Mouse (Mus musculus) bone marrow macrophage, adult 2 months (primary cell): ENCODE data around the gene Aqp1.

ENCODE experiments used
- CTCF ChIP-seq: IDR thresholded peaks from 2 replicates; pipeline ENCODE4 v1.5.1; 2012; ENCODE audit warnings: low read depth, mild to moderate bottlenecking, low read length, moderate library complexity
- POLR2A ChIP-seq: IDR thresholded peaks from 2 replicates; pipeline ENCODE4 v1.6.1; 2012; ENCODE audit warnings: mild to moderate bottlenecking, low read depth, low read length, borderline replicate concordance

DNA sequence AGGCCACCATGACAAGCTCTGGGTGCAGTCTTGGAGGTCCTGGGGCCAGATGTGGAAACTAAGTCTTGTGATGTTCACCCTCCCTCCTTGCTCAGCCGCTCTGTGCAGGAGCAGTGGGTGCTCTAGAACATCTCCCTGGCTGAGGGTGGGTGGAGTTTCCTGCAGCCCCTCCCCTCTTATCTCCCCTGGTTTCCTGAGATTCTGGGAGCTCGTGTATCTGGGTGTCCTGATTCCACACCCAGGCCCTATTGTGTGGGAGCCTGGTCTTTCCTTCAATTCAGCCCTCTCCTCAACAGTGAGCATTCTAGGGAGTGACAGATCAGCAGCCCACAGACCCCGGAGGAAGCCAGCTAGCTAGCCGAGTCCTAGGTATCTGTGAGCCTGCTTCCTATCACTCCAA is 9.9 kb upstream of the Aqp1 start:
- TF ChIP-seq CTCF, result no peak
- TF ChIP-seq POLR2A, result no peak
